Mouse (Mus musculus) Patski (cell line): ENCODE measurements around the gene Gm20521. TPM values are rescaled to one million over a fixed set of nuclear protein-coding genes. Genes with fewer than 3 reads are reported as not detected.
"Not testable (repeated sequence)": the region's sequence is repeated elsewhere in the genome, so short reads cannot be mapped to it uniquely, and the experiment has no call there.

Source experiments
- ATAC-seq: fragments of 100-300 bp; one replicate; pipeline ENCODE4 v1.8.0; 2021
- CTCF ChIA-PET: fragments of 350-600 bp; sonication (Branson Sonifier 250); formaldehyde crosslinking; loops from one replicate; lab custom pipeline; 2022; ENCODE audit warnings: inconsistent platforms; lab: Charles Lee
- POLR2A ChIA-PET: fragments of 350-600 bp; sonication (Branson Sonifier 250); formaldehyde crosslinking; loops from one replicate; lab custom pipeline; 2022; ENCODE audit warnings: antibody characterized with exemption, inconsistent platforms; lab: Charles Lee
- DNase-seq: peaks from one replicate; pipeline ENCODE4 v3.0.0-alpha.2; 2011; ENCODE audit warnings: low read depth, low spot score
- H3K27me3 ChIP-seq: fragments of 371-371 bp; one replicate; pipeline ENCODE4 v1.5.1; 2021
- CTCF ChIP-seq: fragments of 100-300 bp; IDR thresholded peaks from one replicate; pipeline ENCODE4 v1.5.1; 2021
- in situ Hi-C: fragments of 300-500 bp; cut with MboI; formaldehyde crosslinking; loops from 3 replicates; pipeline ENCODE4 v1.11.1; 2018; ENCODE audit warnings: low pct_unique_long_range_greater_than_20kb, mixed read lengths
- polyA plus RNA-seq: library from polyadenylated mRNA; unstranded; gene quantifications from one replicate; pipeline ENCODE4 v1.2.3, GENCODE M21; 2021

Gene Gm20521
- polyA plus RNA-seq, 1 experiment from 2014 or later: 1.2 TPM

GRCm38 (mm10) chr14:54942479-54942878, 59.2 kb downstream of the Gm20521 start:
- ATAC-seq (no peak), DNase-seq (no peak)
- ChIA-PET CTCF (no interaction called here), POLR2A (no interaction called here)
- in situ Hi-C loops: no loop called here
- TF ChIP-seq CTCF: no peak
- H3K27me3 ChIP-seq: no peaks in the 10 kb centered on the region

GRCm38 (mm10) chr14:54943971-54944370, 60.7 kb downstream of the Gm20521 start:
- in situ Hi-C loops: no loop called here
- no peak for ATAC-seq

GRCm38 (mm10) chr14:54944939-54945338, 61.7 kb downstream of the Gm20521 start:
- CTCF ChIA-PET: no interaction called here
- in situ Hi-C loops: no loop called here

More at GRCm38 (mm10) chr14:54943971-54944370, 60.7 kb downstream of the Gm20521 start:
- TF ChIP-seq CTCF: no peak
- CTCF ChIA-PET: no interaction called here
- no peaks in the 10 kb centered on the region for H3K27me3 ChIP-seq
- POLR2A ChIA-PET: no interaction called here
- DNase-seq: no peak

GRCm38 (mm10) chr14:54945975-54946704, 62.9 kb downstream of the Gm20521 start:
- POLR2A ChIA-PET: no interaction called here
- TF ChIP-seq CTCF: no peak
- in situ Hi-C loops: no loop called here
- no peak for DNase-seq
- CTCF ChIA-PET: interaction anchor here (0.9 kb wide), 1 partner anchor 13 kb away, joined by 3 read pairs; no protein-coding TSS in a partner anchor
- no peak for ATAC-seq
- H3K27me3 ChIP-seq: no peaks in the 10 kb centered on the region

More at GRCm38 (mm10) chr14:54944939-54945338, 61.7 kb downstream of the Gm20521 start:
- no peak for TF ChIP-seq CTCF
- ATAC-seq: no peak
- DNase-seq: no peak
- no peaks in the 10 kb centered on the region for H3K27me3 ChIP-seq
- POLR2A ChIA-PET: no interaction called here

- CTCF ChIA-PET, H3K27me3 ChIP-seq, POLR2A ChIA-PET, ATAC-seq, DNase-seq, in situ Hi-C loops: not testable (repeated sequence)
These were observed 63.8 kb downstream of the Gm20521 start for GRCm38 (mm10) chr14:54947008-54947407.

Other genes with a start within 250 kb of the Gm20521 start
- not detected for gene Gm17606, start 242.5 kb upstream of the Gm20521 start, polyA plus RNA-seq
- 7.0 TPM for gene Cdh24, start 242.1 kb upstream of the Gm20521 start, polyA plus RNA-seq
- gene 1700123O20Rik, start 197.2 kb upstream of the Gm20521 start, polyA plus RNA-seq: 69.8 TPM
- 215 TPM for gene Acin1, start 196.5 kb upstream of the Gm20521 start, polyA plus RNA-seq
- gene Gm29776, start 184.6 kb upstream of the Gm20521 start, polyA plus RNA-seq: 0.03 TPM
- gene Cebpe, start 171.3 kb upstream of the Gm20521 start, polyA plus RNA-seq: not detected
- gene Slc7a8, start 101.5 kb upstream of the Gm20521 start, polyA plus RNA-seq: 0.04 TPM
- gene Rnf212b, start 69.3 kb upstream of the Gm20521 start, polyA plus RNA-seq: not detected
- 14.5 TPM for gene Homez, start 12.5 kb upstream of the Gm20521 start, polyA plus RNA-seq
- 4.4 TPM for gene Ppp1r3e, start 5.9 kb upstream of the Gm20521 start, polyA plus RNA-seq
- 37.7 TPM for gene Bcl2l2, start 64 bp upstream of the Gm20521 start, polyA plus RNA-seq
- 194 TPM for gene Pabpn1, start 9.1 kb downstream of the Gm20521 start, polyA plus RNA-seq
- gene Slc22a17, start 29.7 kb downstream of the Gm20521 start, polyA plus RNA-seq: 25.3 TPM
- gene Efs, start 42.7 kb downstream of the Gm20521 start, polyA plus RNA-seq: not detected
- gene Il25, start 49.3 kb downstream of the Gm20521 start, polyA plus RNA-seq: not detected
- gene Cmtm5, start 52.8 kb downstream of the Gm20521 start, polyA plus RNA-seq: not detected
- 0.18 TPM for gene Myh6, start 83.5 kb downstream of the Gm20521 start, polyA plus RNA-seq
- not detected for gene Gm17428, start 93.5 kb downstream of the Gm20521 start, polyA plus RNA-seq
- 0.23 TPM for gene Myh7, start 111.2 kb downstream of the Gm20521 start, polyA plus RNA-seq
- 43.7 TPM for gene Ngdn, start 132.0 kb downstream of the Gm20521 start, polyA plus RNA-seq
- 6.1 TPM for gene Zfhx2, start 208.9 kb downstream of the Gm20521 start, polyA plus RNA-seq
- 31.8 TPM for gene Thtpa, start 211.3 kb downstream of the Gm20521 start, polyA plus RNA-seq
- 25.9 TPM for gene Ap1g2, start 223.2 kb downstream of the Gm20521 start, polyA plus RNA-seq
- gene Jph4, start 233.5 kb downstream of the Gm20521 start, polyA plus RNA-seq: 0.92 TPM